Mouse (Mus musculus): ENCODE measurements around the gene Angptl2. TPM values are rescaled to one million over a fixed set of nuclear protein-coding genes. Genes with fewer than 3 reads are reported as not detected.

Angptl2 gene
- polyA plus RNA-seq, 1 experiment from 2014 or later = 14.1 TPM

GRCm38 (mm10) chr2:33270569-33270968 is 54.7 kb downstream of the Angptl2 start:
- ATAC-seq (ENCODE audit: low FRiP score) = no peak
- no peaks in the 10 kb centered on the region for H3K27me3 ChIP-seq (ENCODE audit: control insufficient read depth, insufficient read depth, low read length)
- H3K4me2 ChIP-seq (replicated peaks) = no peak overlapping the region
- 98% methylated on average over 2 of the region's 2 CpGs for WGBS
- no peaks in the 10 kb centered on the region for H3K9me3 ChIP-seq (ENCODE audit: control insufficient read depth, low read length)
- DNase-seq (ENCODE audit: low spot score) = no peak
- H3K4me1 ChIP-seq (replicated peaks; ENCODE audit: control insufficient read depth, insufficient read depth, low read length) = 0 out of 2 replicates have a peak, but pooled peaks cover 3% of the 10 kb centered on the region
- H3K9ac ChIP-seq = no peak overlapping the region
- H3K36me3 ChIP-seq (replicated peaks; ENCODE audit: control insufficient read depth, insufficient read depth) = peaks cover 28% of the 10 kb centered on the region
- no peak overlapping the region for H3K4me3 ChIP-seq (replicated peaks; ENCODE audit: low read length)
- no peak overlapping the region for H3K27ac ChIP-seq

GRCm38 (mm10) chr2:33271511-33271910 is 55.6 kb downstream of the Angptl2 start:
- Histone ChIP-seq H3K27ac (no peak overlapping the region), H3K4me2 (replicated peaks) (no peak overlapping the region), H3K4me1 (replicated peaks; ENCODE audit: control insufficient read depth, insufficient read depth, low read length) (0 out of 2 replicates have a peak, but pooled peaks cover 3% of the 10 kb centered on the region), H3K9ac (no peak overlapping the region), H3K9me3 (ENCODE audit: control insufficient read depth, low read length) (no peaks in the 10 kb centered on the region), H3K36me3 (replicated peaks; ENCODE audit: control insufficient read depth, insufficient read depth) (peaks cover 28% of the 10 kb centered on the region), H3K27me3 (ENCODE audit: control insufficient read depth, insufficient read depth, low read length) (no peaks in the 10 kb centered on the region), H3K4me3 (replicated peaks; ENCODE audit: low read length) (no peak overlapping the region)
- 57% methylated on average over 1 of the region's 1 CpGs for WGBS
- DNase-seq (ENCODE audit: low spot score) (no peak), ATAC-seq (ENCODE audit: low FRiP score) (no peak)

GRCm38 (mm10) chr2:33272665-33273439 is 57.0 kb downstream of the Angptl2 start:
- Histone ChIP-seq H3K4me2 (replicated peaks) (no peak overlapping the region), H3K36me3 (replicated peaks; ENCODE audit: control insufficient read depth, insufficient read depth) (peaks cover 31% of the 10 kb centered on the region), H3K9me3 (ENCODE audit: control insufficient read depth, low read length) (no peaks in the 10 kb centered on the region), H3K9ac (no peak overlapping the region), H3K27ac (no peak overlapping the region), H3K4me3 (replicated peaks; ENCODE audit: low read length) (no peak overlapping the region), H3K27me3 (ENCODE audit: control insufficient read depth, insufficient read depth, low read length) (no peaks in the 10 kb centered on the region), H3K4me1 (replicated peaks; ENCODE audit: control insufficient read depth, insufficient read depth, low read length) (0 out of 2 replicates have a peak, but pooled peaks cover 3% of the 10 kb centered on the region)
- ATAC-seq (ENCODE audit: low FRiP score) (no peak), DNase-seq (ENCODE audit: low spot score) (no peak)
- 78% methylated on average over 4 of the region's 4 CpGs for WGBS

GRCm38 (mm10) chr2:33274719-33275490 is 59.0 kb downstream of the Angptl2 start:
- Histone ChIP-seq H3K4me1 (replicated peaks; ENCODE audit: control insufficient read depth, insufficient read depth, low read length) (0 out of 2 replicates have a peak, but pooled peaks cover 3% of the 10 kb centered on the region), H3K9me3 (ENCODE audit: control insufficient read depth, low read length) (no peaks in the 10 kb centered on the region), H3K27ac (no peak overlapping the region), H3K4me3 (replicated peaks; ENCODE audit: low read length) (no peak overlapping the region), H3K9ac (no peak overlapping the region), H3K4me2 (replicated peaks) (no peak overlapping the region), H3K36me3 (replicated peaks; ENCODE audit: control insufficient read depth, insufficient read depth) (peaks cover 28% of the 10 kb centered on the region), H3K27me3 (ENCODE audit: control insufficient read depth, insufficient read depth, low read length) (no peaks in the 10 kb centered on the region)
- DNase-seq (ENCODE audit: low spot score) = no peak
- ATAC-seq (ENCODE audit: low FRiP score) = no peak
- 87% methylated on average over 12 of the region's 12 CpGs for WGBS

GRCm38 (mm10) chr2:33279758-33280157 is 63.9 kb downstream of the Angptl2 start:
- Histone ChIP-seq H3K4me2 (replicated peaks) (no peak overlapping the region), H3K4me1 (replicated peaks; ENCODE audit: control insufficient read depth, insufficient read depth, low read length) (no peaks in the 10 kb centered on the region), H3K9me3 (ENCODE audit: control insufficient read depth, low read length) (no peaks in the 10 kb centered on the region), H3K9ac (no peak overlapping the region), H3K4me3 (replicated peaks; ENCODE audit: low read length) (no peak overlapping the region), H3K36me3 (replicated peaks; ENCODE audit: control insufficient read depth, insufficient read depth) (peaks cover 22% of the 10 kb centered on the region; the same call in 1 of the 2 replicates), H3K27ac (no peak overlapping the region), H3K27me3 (ENCODE audit: control insufficient read depth, insufficient read depth, low read length) (no peaks in the 10 kb centered on the region)
- WGBS = 84% methylated on average over 10 of the region's 10 CpGs
- ATAC-seq (ENCODE audit: low FRiP score) (no peak), DNase-seq (ENCODE audit: low spot score) (no peak)

- H3K4me1 ChIP-seq (replicated peaks; ENCODE audit: control insufficient read depth, insufficient read depth, low read length) = no peaks in the 10 kb centered on the region
- no peaks in the 10 kb centered on the region for H3K9me3 ChIP-seq (ENCODE audit: control insufficient read depth, low read length)
- H3K4me3 ChIP-seq (replicated peaks; ENCODE audit: low read length) = no peak overlapping the region
- H3K9ac ChIP-seq = no peak overlapping the region
- DNase-seq (ENCODE audit: low spot score) (no peak), ATAC-seq (ENCODE audit: low FRiP score) (no peak)
- no peak overlapping the region for H3K27ac ChIP-seq
- H3K4me2 ChIP-seq (replicated peaks) = no peak overlapping the region
- H3K36me3 ChIP-seq (replicated peaks; ENCODE audit: control insufficient read depth, insufficient read depth) = peaks cover 22% of the 10 kb centered on the region; the same call in 1 of the 2 replicates
- no peaks in the 10 kb centered on the region for H3K27me3 ChIP-seq (ENCODE audit: control insufficient read depth, insufficient read depth, low read length)
- 86% methylated on average over 2 of the region's 2 CpGs for WGBS
Observed at GRCm38 (mm10) chr2:33280525-33280924, 64.7 kb downstream of the Angptl2 start.

- ATAC-seq (ENCODE audit: low FRiP score) (no peak), DNase-seq (ENCODE audit: low spot score) (no peak)
- WGBS = 85% methylated on average over 5 of the region's 5 CpGs
- peaks cover 22% of the 10 kb centered on the region; the same call in 1 of the 2 replicates for H3K36me3 ChIP-seq (replicated peaks; ENCODE audit: control insufficient read depth, insufficient read depth)
- no peaks in the 10 kb centered on the region for H3K4me1 ChIP-seq (replicated peaks; ENCODE audit: control insufficient read depth, insufficient read depth, low read length)
- no peak overlapping the region for H3K27ac ChIP-seq
- H3K27me3 ChIP-seq (ENCODE audit: control insufficient read depth, insufficient read depth, low read length) = no peaks in the 10 kb centered on the region
- no peak overlapping the region for H3K4me3 ChIP-seq (replicated peaks; ENCODE audit: low read length)
- H3K9me3 ChIP-seq (ENCODE audit: control insufficient read depth, low read length) = no peaks in the 10 kb centered on the region
- H3K9ac ChIP-seq = no peak overlapping the region
- H3K4me2 ChIP-seq (replicated peaks) = no peak overlapping the region
Observed at GRCm38 (mm10) chr2:33281807-33282206, 65.9 kb downstream of the Angptl2 start.

DNA sequence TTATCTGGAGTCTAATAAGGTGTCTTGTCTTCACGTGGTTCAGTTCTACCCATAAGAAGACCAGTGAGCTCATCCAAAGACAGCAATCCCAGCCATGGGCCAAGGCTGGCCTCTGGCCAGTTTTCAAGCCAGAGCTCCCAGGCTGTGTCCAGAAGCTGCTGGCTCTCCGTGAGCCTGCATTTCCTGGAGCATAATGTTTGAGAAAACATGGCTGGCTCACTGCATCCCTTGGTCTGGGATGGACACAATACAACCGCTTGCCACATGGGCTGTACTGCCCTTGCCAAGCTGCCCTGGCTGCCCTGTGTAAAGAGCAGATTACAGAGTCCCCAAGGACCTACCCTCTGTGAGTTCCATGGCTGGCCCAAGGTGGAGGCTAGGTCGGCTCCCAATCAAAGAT is 67.0 kb downstream of the Angptl2 start:
- no peak overlapping the region for H3K27ac ChIP-seq
- 73% methylated on average over 4 of the region's 4 CpGs for WGBS
- H3K27me3 ChIP-seq (ENCODE audit: control insufficient read depth, insufficient read depth, low read length) = no peaks in the 10 kb centered on the region
- no peak overlapping the region for H3K4me3 ChIP-seq (replicated peaks; ENCODE audit: low read length)
- 0 out of 2 replicates have a peak, but pooled peaks cover 4% of the 10 kb centered on the region for H3K9me3 ChIP-seq (ENCODE audit: control insufficient read depth, low read length)
- peak; percentile 37 for DNase-seq (ENCODE audit: low spot score)
- H3K36me3 ChIP-seq (replicated peaks; ENCODE audit: control insufficient read depth, insufficient read depth) = peaks cover 22% of the 10 kb centered on the region; the same call in 1 of the 2 replicates
- no peak for ATAC-seq (ENCODE audit: low FRiP score)
- H3K4me1 ChIP-seq (replicated peaks; ENCODE audit: control insufficient read depth, insufficient read depth, low read length) = no peaks in the 10 kb centered on the region
- H3K9ac ChIP-seq = no peak overlapping the region
- H3K4me2 ChIP-seq (replicated peaks) = no peak overlapping the region

DNA sequence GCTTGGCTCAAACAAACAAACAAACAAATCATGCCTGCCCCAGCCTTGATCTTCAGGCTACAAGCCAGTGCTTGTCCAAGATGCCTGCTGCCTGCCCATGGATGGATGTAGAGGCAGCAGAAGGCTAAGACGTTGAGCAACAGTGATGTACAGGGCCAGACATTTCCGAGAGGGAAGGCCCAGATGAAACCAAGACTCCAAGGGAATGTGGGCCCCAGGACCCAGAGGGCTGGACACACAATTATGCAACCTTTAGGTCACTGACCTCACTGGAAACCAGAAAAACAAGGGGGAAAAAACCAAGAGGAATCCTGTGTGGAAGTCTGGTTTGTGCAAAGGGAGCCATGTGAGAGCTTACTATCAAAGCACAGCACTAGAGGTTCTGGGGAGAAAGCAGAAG is 67.8 kb downstream of the Angptl2 start:
- no peak for ATAC-seq (ENCODE audit: low FRiP score)
- H3K4me1 ChIP-seq (replicated peaks; ENCODE audit: control insufficient read depth, insufficient read depth, low read length) = no peaks in the 10 kb centered on the region
- H3K9me3 ChIP-seq (ENCODE audit: control insufficient read depth, low read length) = 0 out of 2 replicates have a peak, but pooled peaks cover 4% of the 10 kb centered on the region
- H3K4me2 ChIP-seq (replicated peaks) = no peak overlapping the region
- no peak overlapping the region for H3K27ac ChIP-seq
- H3K9ac ChIP-seq = no peak overlapping the region
- no peak for DNase-seq (ENCODE audit: low spot score)
- no peak overlapping the region for H3K4me3 ChIP-seq (replicated peaks; ENCODE audit: low read length)
- WGBS = 81% methylated on average over 2 of the region's 2 CpGs
- peaks cover 27% of the 10 kb centered on the region; the same call in 1 of the 2 replicates for H3K36me3 ChIP-seq (replicated peaks; ENCODE audit: control insufficient read depth, insufficient read depth)
- H3K27me3 ChIP-seq (ENCODE audit: control insufficient read depth, insufficient read depth, low read length) = no peaks in the 10 kb centered on the region

Data from hindbrain, embryonic 14.5 days (tissue).